Mouse (Mus musculus): ENCODE measurements around the gene Tkt.

- no peak for TF ChIP-seq POLR2A (IDR thresholded peaks at IDR 0.05; ENCODE audit: insufficient read depth, low read depth, low read length)
- no peak for TF ChIP-seq CTCF (IDR thresholded peaks at IDR 0.05; ENCODE audit: insufficient read depth, low read depth, low read length)
These were observed 49.0 kb downstream of the Tkt start for GRCm38 (mm10) chr14:30597142-30597541.

Measured in olfactory bulb, adult 2 months (tissue).